Mouse (Mus musculus): Measurements from ENCODE around the gene Scn10a.

- TF ChIP-seq CTCF (IDR thresholded peaks at IDR 0.05; ENCODE audit: borderline replicate concordance, extremely low read depth, insufficient read depth, insufficient read length): no peak
- TF ChIP-seq POLR2A (IDR thresholded peaks at IDR 0.05; ENCODE audit: borderline replicate concordance, extremely low read depth, insufficient read depth, insufficient read length, poor library complexity, severe bottlenecking): no peak
Measured at GRCm38 (mm10) chr9:119749112-119749511, 30.0 kb upstream of the Scn10a start.

All from brain, embryonic 14.5 days (tissue).